Mouse (Mus musculus): Measurements from ENCODE around the gene Itgb5.

GRCm38 (mm10) chr16:33859988-33860700, 30.7 kb downstream of the Itgb5 start:
- TF ChIP-seq POLR2A (IDR thresholded peaks at IDR 0.05; ENCODE audit: borderline replicate concordance, extremely low read depth, insufficient read depth, insufficient read length, poor library complexity, severe bottlenecking) = no peak
- peak; percentile 47 for TF ChIP-seq CTCF (IDR thresholded peaks at IDR 0.05; ENCODE audit: borderline replicate concordance, extremely low read depth, insufficient read depth, insufficient read length)

All from brain, embryonic 14.5 days (tissue).